Mouse (Mus musculus) subcutaneous adipose tissue, adult 2 months (tissue): Measurements from ENCODE around the gene Mgrn1. TPM values are rescaled to one million over a fixed set of nuclear protein-coding genes. Genes with fewer than 3 reads are reported as not detected.

Source experiments
- polyA plus RNA-seq: library from polyadenylated mRNA; depleted of rRNA; stranded (reverse); fragments of >200 nt; gene quantifications from 2 replicates; pipeline ENCODE4 v1.2.3, GENCODE M21; 2012; ENCODE audit warnings: low replicate concordance; rRNA removed

Mgrn1 gene
- polyA plus RNA-seq, result 152 and 171 TPM in 2 replicates

DNA sequence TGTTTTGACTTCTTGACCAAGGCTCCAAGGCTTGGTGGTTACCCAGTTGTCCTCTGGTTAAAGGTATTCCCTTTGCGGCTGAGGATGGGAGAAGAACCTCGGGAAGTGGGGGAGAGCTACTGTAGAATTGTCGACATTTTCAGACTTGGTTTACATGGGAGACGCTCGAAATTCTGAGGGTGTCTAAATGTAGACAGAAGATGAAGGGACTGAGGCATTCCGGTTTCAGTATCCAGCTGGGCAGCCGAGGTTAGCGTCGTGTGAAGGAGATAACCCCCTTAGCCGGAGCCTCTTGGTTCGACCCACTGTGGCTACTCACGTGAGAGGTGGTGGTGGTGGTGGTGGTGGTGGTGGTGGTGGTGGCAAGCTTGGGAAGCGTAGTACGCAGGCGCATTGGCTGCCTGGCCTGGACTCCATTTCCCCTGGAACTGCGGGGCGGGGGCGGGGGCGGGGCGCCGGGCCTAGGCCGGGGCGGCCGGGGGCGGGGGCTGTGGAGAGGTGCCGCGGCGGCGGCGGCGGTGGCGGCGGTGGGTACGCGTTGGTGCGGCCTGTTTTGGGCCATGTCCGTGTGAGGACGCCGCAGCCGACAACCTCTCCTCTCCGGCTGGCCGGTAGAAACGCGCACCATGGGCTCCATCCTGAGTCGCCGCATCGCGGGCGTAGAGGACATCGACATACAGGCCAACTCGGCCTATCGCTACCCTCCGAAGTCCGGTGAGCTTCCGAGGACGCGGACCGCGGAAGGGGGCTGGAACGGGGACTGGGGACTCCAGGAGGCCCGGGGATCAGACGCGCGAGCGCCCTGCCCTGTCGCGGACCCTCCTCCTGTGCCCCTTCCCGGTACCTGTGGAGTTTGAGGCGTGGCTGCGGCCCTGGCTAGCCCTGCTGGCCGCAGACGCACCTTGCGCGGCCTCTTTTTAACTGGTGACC is at the start of gene Mgrn1:
Gene Mgrn1, plus strand, starts transcription at position 490 of the 930 bp plus-strand sequence.

DNA sequence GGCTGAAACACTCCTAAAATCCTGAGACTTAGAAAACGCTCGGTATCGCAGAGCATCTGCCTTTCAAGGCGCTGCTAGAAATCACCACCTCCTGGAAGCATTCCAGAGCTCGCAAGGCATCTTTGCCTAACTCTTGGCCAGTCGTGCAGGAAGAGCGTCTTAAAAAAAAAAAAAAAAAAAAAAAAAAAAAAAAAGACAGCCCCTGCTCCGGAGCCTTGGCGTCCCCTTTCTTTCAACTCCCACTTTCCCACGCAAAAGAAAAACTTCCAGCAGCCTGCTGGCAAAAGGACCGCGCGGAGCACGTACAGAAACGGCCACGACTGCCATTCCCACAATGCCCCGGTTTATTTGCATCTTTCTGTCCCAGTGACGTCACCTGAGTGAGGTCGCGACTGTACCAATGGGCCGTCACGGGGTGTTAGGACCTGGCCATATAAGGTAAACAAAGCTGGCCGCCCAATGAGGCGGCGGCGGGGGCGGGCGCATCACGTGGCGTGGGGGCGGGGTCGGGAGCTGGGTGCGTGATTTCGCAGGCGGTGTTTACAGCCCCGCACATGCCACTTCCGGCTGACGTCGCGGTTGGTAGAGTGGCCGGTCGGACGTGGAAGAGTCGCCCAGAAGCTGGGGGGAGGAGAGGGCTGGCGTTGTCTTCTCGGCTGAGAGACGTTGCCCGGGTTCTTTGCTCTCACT is 5.8 kb upstream of the Mgrn1 start, which contains the start of gene Ubald1:
Gene Ubald1, minus strand, starts transcription at position 180 of the 690 bp plus-strand sequence.

DNA sequence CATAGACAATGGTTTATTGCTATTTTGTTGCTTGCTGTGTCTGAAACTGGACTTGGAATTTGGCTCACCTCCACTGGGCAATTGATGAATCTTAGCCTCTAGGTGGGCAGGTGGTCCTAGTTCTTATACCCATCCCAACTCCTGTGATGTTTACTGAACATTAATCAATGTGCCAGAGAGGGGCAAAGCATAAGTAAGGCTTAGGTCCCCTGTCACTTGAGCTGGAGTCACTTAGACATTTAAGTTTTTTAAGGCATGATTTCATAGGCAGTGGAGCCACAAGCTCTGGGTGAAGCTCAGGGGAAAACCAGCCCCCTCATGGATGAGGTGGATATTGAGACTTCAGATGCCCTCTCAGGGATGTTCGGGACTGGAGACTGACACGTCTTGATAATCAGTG is 52.4 kb downstream of the Mgrn1 start, which contains the start of gene Nudt16l1:
Gene Nudt16l1, plus strand, starts transcription at position 301 of the 400 bp plus-strand sequence.

DNA sequence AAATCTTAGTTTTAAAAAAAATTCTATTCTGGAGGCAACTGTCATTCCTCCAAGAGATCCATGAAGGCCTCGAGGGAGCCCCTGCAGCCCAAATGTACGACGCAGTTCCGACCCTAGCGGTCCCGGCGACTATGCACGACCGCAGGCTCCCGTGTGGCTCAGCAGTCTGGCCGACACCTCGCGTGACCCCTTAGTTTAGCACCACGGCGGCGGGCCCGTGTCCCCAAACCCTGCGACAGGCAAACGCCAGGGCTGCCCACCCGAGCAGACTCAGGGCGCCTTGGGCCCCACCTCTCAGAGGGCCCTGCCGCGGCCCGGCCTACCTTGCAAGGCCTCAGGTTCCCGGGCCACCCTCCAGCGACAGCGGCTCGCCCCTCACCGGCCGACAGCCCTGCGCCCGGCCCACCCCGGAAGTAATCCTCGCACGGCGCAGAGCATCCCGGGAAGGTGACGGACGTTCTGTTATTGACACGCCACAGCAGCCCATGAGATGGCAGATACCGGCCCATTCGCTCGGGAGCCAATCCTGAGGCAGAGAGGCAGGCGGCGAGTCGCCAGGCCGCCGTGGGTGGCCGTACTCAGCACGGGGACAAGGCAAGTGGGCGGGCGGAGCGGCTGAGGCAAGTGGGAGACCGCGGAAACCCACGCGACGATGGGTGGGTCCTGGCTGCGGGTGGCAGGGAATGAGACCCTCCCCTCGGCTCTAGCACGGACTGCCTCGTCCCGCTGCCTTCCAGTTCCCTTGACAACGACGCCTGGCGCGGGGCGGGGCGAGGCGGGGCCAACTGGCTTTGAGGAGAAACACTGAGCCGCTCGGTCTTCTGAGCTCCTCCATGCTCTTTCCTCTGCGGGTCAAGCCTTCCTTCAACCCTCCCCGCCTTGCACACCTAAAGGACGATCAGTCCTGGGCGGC is 78.0 kb downstream of the Mgrn1 start, which contains the start of gene Anks3:
Gene Anks3, minus strand, starts transcription at position 409 of the 913 bp plus-strand sequence.

Other genes with a start within 250 kb of the Mgrn1 start
- gene Vasn, start 246.3 kb upstream of the Mgrn1 start, polyA plus RNA-seq, result 41.7 and 46.7 TPM in 2 replicates
- 39.1 and 49.0 TPM in 2 replicates for gene Dnaja3, start 246.3 kb upstream of the Mgrn1 start, polyA plus RNA-seq
- 54.8 and 56.0 TPM in 2 replicates for gene Coro7, start 206.5 kb upstream of the Mgrn1 start, polyA plus RNA-seq
- 11.5 and 16.7 TPM in 2 replicates for gene Nmral1, start 166.9 kb upstream of the Mgrn1 start, polyA plus RNA-seq
- 44.2 and 52.6 TPM in 2 replicates for gene Hmox2, start 159.9 kb upstream of the Mgrn1 start, polyA plus RNA-seq
- gene Cdip1, start 96.0 kb upstream of the Mgrn1 start, polyA plus RNA-seq, result 88.3 and 114 TPM in 2 replicates
- not detected in 2 replicates for gene 4930562C15Rik, start 50.8 kb upstream of the Mgrn1 start, polyA plus RNA-seq
- gene Ubald1, start 5.9 kb upstream of the Mgrn1 start, polyA plus RNA-seq, result 50.1 and 59.8 TPM in 2 replicates
- 111 and 113 TPM in 2 replicates for gene Nudt16l1, start 52.5 kb downstream of the Mgrn1 start, polyA plus RNA-seq
- gene Anks3, start 78.0 kb downstream of the Mgrn1 start, polyA plus RNA-seq, result 41.0 and 73.9 TPM in 2 replicates
- not detected in 2 replicates for gene Sept12, start 111.6 kb downstream of the Mgrn1 start, polyA plus RNA-seq
- gene Smim22, start 121.0 kb downstream of the Mgrn1 start, polyA plus RNA-seq, result 20.9 TPM in 1 of 2 replicates, not detected in the other
- 94.1 and 95.1 TPM in 2 replicates for gene Rogdi, start 127.3 kb downstream of the Mgrn1 start, polyA plus RNA-seq
- gene Glyr1, start 163.6 kb downstream of the Mgrn1 start, polyA plus RNA-seq, result 71.6 and 83.7 TPM in 2 replicates
- gene Ubn1, start 163.8 kb downstream of the Mgrn1 start, polyA plus RNA-seq, result 34.5 and 48.9 TPM in 2 replicates
- gene Ppl, start 246.2 kb downstream of the Mgrn1 start, polyA plus RNA-seq, result 0.59 and 4.5 TPM in 2 replicates